Mouse (Mus musculus) forebrain, embryonic 12.5 days (tissue): Measurements from ENCODE around the gene Maged1. TPM values are rescaled to one million over a fixed set of nuclear protein-coding genes. Genes with fewer than 3 reads are reported as not detected.
"Not testable (repeated sequence)": the region's sequence is repeated elsewhere in the genome, so short reads cannot be mapped to it uniquely, and the experiment has no call there.

Experiments used
- ATAC-seq: fragments of 200-750 bp; cut with Nextera tagmentation; 2 replicates; pipeline ENCODE4 v1.8.0; 2017; ENCODE audit warnings: moderate TSS enrichment; ENCODE audit not compliant: low FRiP score
- H3K27ac ChIP-seq: fragments of 300-500 bp; sonication (generic); 2 replicates; pipeline ENCODE4 v1.5.1; 2016; ENCODE audit warnings: mild to moderate bottlenecking
- H3K27me3 ChIP-seq: fragments of 300-500 bp; sonication (generic); 2 replicates; pipeline ENCODE4 v1.6.1; 2016; ENCODE audit warnings: mild to moderate bottlenecking
- H3K36me3 ChIP-seq: fragments of 300-500 bp; sonication (generic); replicated peaks from 2 replicates; pipeline ENCODE4 v1.6.1; 2016; ENCODE audit warnings: mild to moderate bottlenecking
- H3K4me1 ChIP-seq: fragments of 300-500 bp; sonication (generic); 2 replicates; pipeline ENCODE4 v1.6.1; 2016
- H3K4me2 ChIP-seq: fragments of 300-500 bp; sonication (generic); 2 replicates; pipeline ENCODE4 v1.6.1; 2016; ENCODE audit warnings: mild to moderate bottlenecking, moderate library complexity
- H3K4me3 ChIP-seq: fragments of 300-500 bp; sonication (generic); replicated peaks from 2 replicates; pipeline ENCODE4 v1.5.1; 2016; ENCODE audit warnings: mild to moderate bottlenecking
- H3K9ac ChIP-seq: fragments of 300-500 bp; sonication (generic); 2 replicates; pipeline ENCODE4 v1.6.1; 2016; ENCODE audit warnings: mild to moderate bottlenecking
- H3K9me3 ChIP-seq: fragments of 300-500 bp; sonication (generic); 2 replicates; pipeline ENCODE4 v1.6.1; 2016
- WGBS: fragments of 180-500 bp; shearing (Covaris S2); methylation state at CpG from one replicate; pipeline ENCODE4 v1.1.7; 2016; 5-methylcytosine and 5-hydroxymethylcytosine counted together
- polyA plus RNA-seq: library from polyadenylated mRNA; unstranded; fragments of >200 nt; fragmentation: Nextera tagmentation; extraction: Ambion mirVana; gene quantifications from 2 replicates; pipeline ENCODE4 v1.2.1, GENCODE M21; 2016

Maged1 gene
- polyA plus RNA-seq, 1 experiment from 2014 or later: 854 TPM

DNA sequence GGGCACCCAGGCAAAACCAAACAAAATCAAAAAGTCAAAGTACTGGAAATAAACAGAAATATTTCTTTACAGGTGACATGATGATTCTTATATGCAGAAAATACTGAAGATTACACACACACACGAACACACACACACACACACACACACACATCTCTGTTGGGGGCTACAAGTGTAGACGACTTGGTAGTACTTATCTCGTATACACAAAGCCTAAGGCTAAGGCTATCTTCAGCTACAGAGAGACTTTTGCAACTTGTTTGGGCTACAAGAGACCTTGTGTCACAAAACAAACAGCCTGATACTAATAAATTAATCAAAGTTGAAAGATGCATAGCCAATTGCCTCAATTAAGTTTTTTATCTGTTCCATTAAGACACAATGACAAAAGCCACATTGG, 19.8 kb downstream of the Maged1 start:
- Histone ChIP-seq H3K36me3 (no peaks in the 10 kb centered on the region), H3K4me1 (no peaks in the 10 kb centered on the region), H3K27me3 (0 out of 2 replicates have a peak, but pooled peaks cover 11% of the 10 kb centered on the region), H3K9me3 (no peaks in the 10 kb centered on the region), H3K27ac (no peak overlapping the region), H3K9ac (no peak overlapping the region), H3K4me2 (no peak overlapping the region), H3K4me3 (no peak overlapping the region)
- ATAC-seq: no peak
- WGBS: 75% methylated on average over 3 of the region's 3 CpGs

DNA sequence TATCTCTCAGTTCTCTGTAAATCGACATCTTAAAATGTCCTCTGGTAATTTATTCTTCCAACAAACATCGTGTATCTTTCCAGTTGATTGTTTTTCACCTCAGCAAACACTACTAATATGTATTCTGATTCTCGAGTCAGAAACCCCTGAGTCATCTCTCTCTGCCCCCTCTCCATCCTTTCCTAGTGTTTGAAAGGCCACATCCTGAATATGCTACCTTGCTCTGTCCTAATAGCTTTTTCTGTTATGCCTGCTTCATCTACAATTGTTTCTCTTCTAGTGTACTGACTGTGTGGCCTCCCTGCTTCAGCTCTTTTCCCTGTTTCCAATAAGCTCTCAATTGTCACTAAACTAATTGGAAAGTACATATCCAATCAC, 33.5 kb downstream of the Maged1 start:
- peak; percentile 33; the same call in 1 of the 2 replicates for ATAC-seq
- Histone ChIP-seq H3K36me3 (no peaks in the 10 kb centered on the region), H3K9me3 (no peaks in the 10 kb centered on the region), H3K9ac (no peak overlapping the region), H3K27ac (peak overlapping the region; percentile 36; the same call in 1 of the 2 replicates), H3K27me3 (peaks cover 4% of the 10 kb centered on the region), H3K4me3 (no peak overlapping the region), H3K4me2 (no peak overlapping the region), H3K4me1 (no peaks in the 10 kb centered on the region)
- 63% methylated on average over 3 of the region's 3 CpGs for WGBS

DNA sequence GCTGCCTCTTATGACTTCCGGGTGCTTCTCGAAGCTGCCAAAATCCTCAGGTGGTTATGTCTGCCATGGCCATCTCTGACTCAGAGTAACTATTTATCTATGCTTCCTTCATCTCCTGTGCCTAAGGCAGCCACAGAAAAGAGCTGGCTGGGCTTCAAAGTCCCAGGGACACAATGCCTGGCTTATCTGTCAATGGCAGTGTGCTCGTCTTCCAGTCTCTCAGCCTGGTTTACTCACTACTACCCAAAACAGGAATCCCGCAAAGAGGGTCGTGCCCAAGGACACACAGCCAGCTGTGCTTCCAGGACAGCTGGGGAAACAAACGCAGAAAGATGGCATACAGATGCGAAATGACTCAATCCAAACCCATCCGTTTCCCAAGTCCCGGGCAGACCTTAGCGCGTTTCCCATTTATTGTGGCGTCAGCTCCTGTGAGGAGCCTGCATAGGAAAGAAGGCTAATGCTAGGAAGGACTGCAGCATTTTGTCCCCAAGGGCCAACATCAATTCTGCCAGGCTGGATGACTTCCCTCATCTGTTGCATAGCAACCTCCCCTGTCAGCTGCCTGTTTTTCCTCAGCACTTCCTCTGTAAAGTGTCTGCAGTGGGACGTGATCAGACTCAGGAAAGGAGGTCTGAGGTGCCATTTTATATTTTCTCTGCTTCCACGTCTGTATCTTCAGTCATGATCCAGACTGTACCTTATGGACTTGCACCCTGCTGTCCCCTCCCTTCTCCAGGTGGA, 34.1 kb downstream of the Maged1 start:
- H3K4me2 ChIP-seq, H3K27me3 ChIP-seq, H3K36me3 ChIP-seq, H3K9me3 ChIP-seq, H3K9ac ChIP-seq, H3K4me1 ChIP-seq, H3K4me3 ChIP-seq: not testable (repeated sequence)
- peak overlapping the region; percentile 63 for H3K27ac ChIP-seq
- 48% methylated on average over 6 of the region's 14 CpGs for WGBS
- ATAC-seq: peak; percentile 91

DNA sequence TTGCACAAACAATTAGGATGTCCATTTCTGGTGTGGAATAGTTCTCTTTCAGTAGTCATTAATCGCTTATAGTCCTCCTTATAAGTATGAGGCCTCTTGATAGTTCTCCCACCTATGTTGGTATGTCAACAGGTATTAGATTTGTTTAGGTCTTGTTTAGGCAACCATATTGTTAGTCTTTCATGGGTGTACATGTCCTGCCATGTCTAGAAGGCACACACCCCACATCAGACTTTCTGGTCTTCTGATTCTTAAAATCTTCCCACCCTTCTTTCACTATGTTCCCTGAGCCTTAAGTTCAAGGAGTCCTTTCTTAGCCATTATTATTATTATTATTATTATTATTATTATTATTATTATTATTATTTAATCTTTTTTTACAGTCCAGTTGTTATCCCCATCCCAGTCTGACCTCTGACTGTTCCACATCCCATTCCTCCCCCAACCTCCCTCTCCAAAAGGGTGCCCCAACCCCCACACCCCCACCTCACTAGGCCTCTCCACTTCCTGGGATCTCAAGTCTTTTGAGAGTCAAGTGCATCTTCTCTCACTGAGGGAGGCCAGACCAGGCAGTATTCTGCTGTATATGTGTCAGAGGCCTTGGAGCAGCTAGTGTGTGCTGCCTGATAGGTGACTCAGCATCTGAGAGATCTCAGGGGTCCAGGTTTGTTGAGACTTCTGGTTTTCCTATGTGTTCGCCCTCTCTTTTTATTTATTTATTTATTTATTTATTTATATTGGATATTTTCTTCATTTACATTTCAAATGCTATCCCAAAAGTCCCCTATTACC, 55.7 kb downstream of the Maged1 start:
- Histone ChIP-seq H3K27ac (no peak overlapping the region), H3K4me1 (no peaks in the 10 kb centered on the region), H3K4me2 (no peak overlapping the region), H3K9ac (no peak overlapping the region), H3K27me3 (peaks cover 9% of the 10 kb centered on the region), H3K4me3 (no peak overlapping the region), H3K9me3 (no peaks in the 10 kb centered on the region), H3K36me3 (no peaks in the 10 kb centered on the region)
- ATAC-seq: no peak
- WGBS: 90% methylated on average over 2 of the region's 2 CpGs

Other genes starting within 250 kb of the Maged1 start
- gene Fam90a1b, start 175.4 kb downstream of the Maged1 start, polyA plus RNA-seq: 0.10 and 0.14 TPM in 2 replicates
- 118 and 125 TPM in 2 replicates for gene Apoo, start 175.0 kb downstream of the Maged1 start, polyA plus RNA-seq
- 11.4 and 12.4 TPM in 2 replicates for gene Gspt2, start 93.9 kb upstream of the Maged1 start, polyA plus RNA-seq
- gene Zxdb, start 182.4 kb upstream of the Maged1 start, polyA plus RNA-seq: 1.7 TPM in 2 replicates